Mouse (Mus musculus): ENCODE results near the gene Eps8l2. TPM values are rescaled to one million over a fixed set of nuclear protein-coding genes. Genes with fewer than 3 reads are reported as not detected.

Eps8l2 gene
- polyA plus RNA-seq, 1 experiment from 2014 or later = 10.3 TPM

DNA sequence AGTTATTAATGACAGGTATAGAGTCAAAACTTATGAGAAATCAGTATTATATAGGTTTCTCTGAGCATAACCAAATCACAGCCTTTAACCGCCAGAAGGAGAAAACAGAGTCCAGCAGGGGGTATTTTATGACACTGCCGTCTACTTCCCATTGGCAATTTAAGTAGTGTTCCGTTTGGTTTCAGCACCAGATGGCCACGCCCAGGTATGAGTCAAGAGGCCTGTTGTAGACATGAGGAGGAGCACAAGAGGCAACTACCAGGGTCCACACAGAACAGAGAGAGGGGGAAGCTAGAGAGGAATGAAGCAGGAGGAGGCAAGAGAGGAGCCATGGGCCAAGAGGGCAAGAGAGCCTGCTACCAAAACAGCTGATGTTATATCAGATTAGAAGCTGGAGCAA, 40.9 kb downstream of the Eps8l2 start:
- no peaks in the 10 kb centered on the region for H3K36me3 ChIP-seq
- WGBS = 23% methylated on average over 4 of the region's 4 CpGs

DNA sequence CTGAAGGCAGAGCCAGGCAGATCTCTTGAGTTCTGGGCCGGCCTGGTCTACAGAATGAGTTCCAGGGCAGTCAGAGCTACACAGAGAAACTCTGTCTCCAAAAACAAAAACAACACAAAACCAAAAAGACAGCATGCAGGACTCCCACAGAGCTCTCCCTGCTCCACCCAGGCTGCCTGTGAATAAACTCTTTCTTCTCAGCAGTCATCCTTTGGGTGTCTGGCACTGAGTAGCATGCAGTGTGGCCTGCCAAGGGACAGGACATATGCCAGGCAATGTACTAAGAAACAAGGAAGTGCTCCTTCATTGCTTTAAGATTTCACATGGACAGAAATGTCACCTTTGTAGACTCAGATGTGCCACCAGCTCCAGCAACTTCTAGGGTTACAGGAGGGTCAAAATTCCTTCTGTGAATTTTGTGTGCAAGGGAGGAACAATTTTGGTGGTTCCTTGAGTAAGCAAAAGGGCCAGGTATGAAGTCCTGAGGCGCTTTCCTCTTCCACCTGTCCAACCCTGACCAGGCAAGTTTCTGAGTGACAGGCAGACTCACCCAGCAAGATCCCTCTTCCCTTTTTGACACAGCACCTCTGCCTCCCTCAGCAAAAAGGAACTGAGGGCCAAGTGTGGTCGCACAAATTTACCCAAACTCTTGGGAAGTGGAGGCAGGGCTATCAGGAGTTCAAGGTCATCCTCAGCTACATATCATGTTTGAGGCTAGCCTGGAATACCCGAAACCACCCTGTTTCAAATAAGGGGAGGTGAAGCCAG, 42.6 kb downstream of the Eps8l2 start:
- Histone ChIP-seq H3K4me1 (no peaks in the 10 kb centered on the region), H3K4me3 (no peak overlapping the region), H3K27me3 (no peaks in the 10 kb centered on the region; the same call in 1 of the 2 replicates), H3K36me3 (no peaks in the 10 kb centered on the region), H3K9me3 (no peaks in the 10 kb centered on the region), H3K4me2 (replicated peaks) (no peak overlapping the region), H3K27ac (no peak overlapping the region), H3K9ac (no peak overlapping the region)
- WGBS = 72% methylated on average over 4 of the region's 4 CpGs
- no peak for ATAC-seq (ENCODE audit: low FRiP score, low read depth)

More for the DNA sequence above, 40.9 kb downstream of the Eps8l2 start:
- H3K9ac ChIP-seq = no peak overlapping the region
- ATAC-seq (ENCODE audit: low FRiP score, low read depth) = no peak
- no peaks in the 10 kb centered on the region; the same call in 1 of the 2 replicates for H3K27me3 ChIP-seq
- no peak overlapping the region for H3K4me2 ChIP-seq (replicated peaks)
- H3K4me3 ChIP-seq = no peak overlapping the region
- no peaks in the 10 kb centered on the region for H3K4me1 ChIP-seq
- H3K27ac ChIP-seq = no peak overlapping the region
- H3K9me3 ChIP-seq = no peaks in the 10 kb centered on the region

DNA sequence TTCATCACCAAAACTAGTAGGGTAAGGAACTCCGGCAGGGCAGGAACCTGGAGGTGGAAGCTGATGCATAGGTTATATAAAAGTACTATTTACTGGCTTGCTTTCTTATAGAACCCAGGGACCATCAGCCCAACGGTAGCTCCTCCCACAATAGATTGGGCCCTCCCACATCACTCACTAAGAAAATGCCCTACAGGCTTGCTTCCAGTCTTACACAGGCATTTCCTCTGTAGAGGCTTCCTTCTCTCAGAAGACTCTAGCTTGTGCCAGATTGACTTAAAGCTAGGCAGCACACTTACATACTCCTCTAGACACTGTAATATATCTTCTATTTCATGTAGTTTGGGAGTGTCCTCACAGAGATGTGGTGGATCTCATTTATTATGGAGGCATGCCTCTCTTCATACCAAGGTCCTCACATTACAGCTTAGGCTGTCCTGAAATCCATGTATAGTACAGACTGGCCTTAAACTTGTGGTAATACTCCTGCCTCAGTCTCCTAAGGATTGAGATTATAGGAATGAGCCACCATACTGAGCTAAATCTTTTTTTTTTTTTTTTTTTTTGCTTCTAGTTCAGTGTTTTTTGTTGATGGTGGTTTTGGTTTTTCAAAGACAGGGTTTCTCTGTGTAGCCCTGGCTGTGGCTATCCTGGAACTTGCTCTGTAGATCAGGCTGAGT, 49.3 kb downstream of the Eps8l2 start:
- H3K9ac ChIP-seq = no peak overlapping the region
- H3K27ac ChIP-seq = no peak overlapping the region
- 48% methylated on average over 2 of the region's 2 CpGs for WGBS
- H3K4me1 ChIP-seq = peaks cover 9% of the 10 kb centered on the region
- no peak for ATAC-seq (ENCODE audit: low FRiP score, low read depth)
- no peaks in the 10 kb centered on the region for H3K9me3 ChIP-seq
- no peak overlapping the region for H3K4me2 ChIP-seq (replicated peaks)
- no peaks in the 10 kb centered on the region for H3K36me3 ChIP-seq
- no peak overlapping the region for H3K4me3 ChIP-seq
- H3K27me3 ChIP-seq = peaks cover 2% of the 10 kb centered on the region; the same call in 1 of the 2 replicates

DNA sequence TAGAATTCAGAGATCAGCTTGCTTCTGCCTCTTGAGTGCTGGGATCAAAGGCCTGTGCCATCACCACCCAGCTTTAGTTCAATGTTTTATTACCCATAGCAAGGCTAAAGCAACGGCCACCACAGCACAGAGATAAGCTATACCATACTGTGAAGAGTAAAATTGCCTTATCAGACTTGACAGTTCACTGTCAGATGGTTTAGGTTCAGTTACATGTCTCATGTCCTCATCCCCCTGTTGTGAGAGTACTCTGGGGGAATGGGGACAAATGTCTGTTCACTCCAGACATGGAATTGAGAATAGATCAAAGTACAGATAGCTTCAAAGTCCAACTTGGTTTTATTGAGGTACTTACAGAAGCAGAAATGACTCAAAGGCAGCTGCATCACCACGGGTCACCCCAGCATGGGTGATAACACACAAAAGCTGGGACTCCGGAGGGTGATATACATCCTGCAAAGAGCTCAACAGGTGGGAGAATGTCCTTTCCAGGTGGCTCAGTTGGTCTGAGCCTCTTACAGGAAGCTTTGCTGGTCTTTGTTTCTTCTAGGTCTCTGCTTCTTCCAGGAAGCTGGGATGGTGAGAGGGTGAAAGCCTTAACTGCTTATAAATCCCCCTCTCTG, 49.9 kb downstream of the Eps8l2 start:
- Histone ChIP-seq H3K9me3 (no peaks in the 10 kb centered on the region), H3K27me3 (peaks cover 2% of the 10 kb centered on the region; the same call in 1 of the 2 replicates), H3K9ac (no peak overlapping the region), H3K4me2 (replicated peaks) (no peak overlapping the region), H3K4me1 (peaks cover 12% of the 10 kb centered on the region), H3K4me3 (no peak overlapping the region), H3K36me3 (no peaks in the 10 kb centered on the region), H3K27ac (no peak overlapping the region)
- no peak for ATAC-seq (ENCODE audit: low FRiP score, low read depth)
- WGBS = 45% methylated on average over 3 of the region's 3 CpGs

DNA sequence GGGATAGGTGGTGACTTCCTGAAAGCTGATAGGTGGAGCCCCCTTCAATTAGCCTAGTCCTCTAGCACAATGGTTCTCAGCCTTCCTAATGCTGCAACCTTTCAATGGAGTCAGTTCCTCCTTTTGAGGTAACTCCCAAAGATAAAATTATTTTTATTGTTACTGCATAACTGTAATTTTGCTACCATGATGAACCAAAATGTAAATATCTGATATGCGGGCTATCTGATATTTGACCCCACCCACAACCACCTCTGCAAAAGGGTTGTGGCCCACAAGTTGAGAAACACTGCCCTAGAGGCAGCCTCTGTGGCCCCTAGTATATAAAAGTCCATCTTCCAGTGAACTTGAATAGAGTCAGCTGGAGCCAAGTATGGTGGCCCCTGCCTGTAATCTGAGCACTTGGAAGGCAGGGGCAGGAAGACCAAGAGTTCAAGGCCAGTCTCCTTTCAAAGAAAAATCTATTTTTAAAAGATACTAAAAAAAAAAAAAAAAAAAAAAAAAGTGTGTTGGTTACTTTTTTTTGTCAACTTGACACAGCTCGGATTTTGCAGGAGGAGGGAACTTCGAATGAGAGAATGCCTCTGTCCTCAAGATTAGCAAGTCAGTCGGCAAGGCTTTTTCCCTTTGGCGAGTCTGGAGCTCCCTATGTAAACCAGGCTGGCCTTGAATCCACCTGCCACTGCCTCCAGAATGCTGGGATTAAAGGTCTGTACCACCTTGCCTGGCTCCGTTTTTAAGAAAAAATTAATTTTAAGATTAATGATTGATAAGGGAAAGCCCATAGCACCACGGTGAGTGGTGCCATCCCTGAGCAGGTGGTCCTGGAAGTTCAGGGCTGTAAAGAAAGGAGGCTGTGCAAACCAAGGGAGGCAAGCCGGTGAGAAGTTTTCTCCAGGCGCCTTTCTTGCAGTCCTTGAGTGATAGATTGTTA, 51.9 kb downstream of the Eps8l2 start:
- peak overlapping the region; percentile 80; the same call in 1 of the 2 replicates for H3K4me2 ChIP-seq (replicated peaks)

DNA sequence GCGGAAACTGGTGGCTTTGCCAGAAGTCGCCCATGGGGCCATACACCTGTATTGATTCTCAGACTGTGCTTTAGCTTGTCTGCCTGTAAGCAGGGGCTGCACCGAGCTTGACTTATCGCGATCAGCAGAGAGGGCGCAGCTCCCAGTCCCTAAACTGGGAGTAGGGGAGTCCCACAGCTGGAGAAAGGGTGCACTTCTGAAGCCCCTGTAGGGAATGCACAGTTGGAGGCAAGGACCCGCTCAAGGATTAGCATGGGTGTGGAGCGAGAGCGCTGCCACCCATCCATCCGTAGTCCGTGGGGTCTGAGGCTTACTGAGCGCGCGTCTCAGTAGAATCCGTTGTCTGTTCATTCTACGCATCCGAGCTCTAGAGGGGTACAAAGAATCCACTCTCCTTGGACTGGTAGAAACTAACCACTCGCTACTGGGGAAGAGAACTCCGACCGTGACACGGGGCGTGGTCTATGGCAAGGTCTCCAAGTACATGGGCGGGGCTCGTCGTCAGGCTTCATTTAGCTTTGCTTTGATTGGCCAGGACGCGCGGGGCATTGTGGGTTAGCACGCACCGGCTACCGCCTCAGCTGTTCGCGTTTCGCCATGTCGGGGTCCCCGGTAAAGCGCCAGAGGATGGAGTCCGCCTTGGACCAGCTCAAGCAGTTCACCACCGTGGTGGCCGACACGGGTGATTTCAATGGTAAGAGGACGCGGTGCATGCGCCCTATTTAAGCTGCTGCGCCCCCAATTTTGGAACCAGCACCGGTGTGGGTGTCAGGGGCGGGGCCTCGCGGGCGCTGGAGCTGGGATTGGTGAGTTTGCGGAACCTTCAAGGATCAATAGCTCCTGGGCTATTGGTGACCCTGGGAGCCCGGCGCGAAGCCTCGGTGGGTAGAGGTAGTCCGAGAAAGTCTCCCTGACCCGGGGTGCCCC, 53.2 kb downstream of the Eps8l2 start, which contains the start of gene Taldo1:
Gene Taldo1, plus strand, starts transcription at position 575 of the 927 bp plus-strand sequence.
- H3K9ac ChIP-seq = peak within 1 kb of the TSS; percentile 75
- peaks cover 16% of the 10 kb centered on the region for H3K36me3 ChIP-seq
- 0 out of 2 replicates have a peak, but pooled peaks cover 2% of the 10 kb centered on the region for H3K27me3 ChIP-seq
- peak within 1 kb of the TSS; percentile 23; the same call in 1 of the 2 replicates for H3K27ac ChIP-seq
- H3K9me3 ChIP-seq = no peaks in the 10 kb centered on the region
- under 1% methylated on average over 57 of the region's 57 CpGs for WGBS
- H3K4me3 ChIP-seq = peak within 1 kb of the TSS; percentile 59
- peak; percentile 95 for ATAC-seq (ENCODE audit: low FRiP score, low read depth)
- peaks cover 12% of the 10 kb centered on the region for H3K4me1 ChIP-seq
- peak within 1 kb of the TSS; percentile 80 for H3K4me2 ChIP-seq (replicated peaks)

More for the DNA sequence above, 51.9 kb downstream of the Eps8l2 start:
- no peak overlapping the region for H3K27ac ChIP-seq
- 0 out of 2 replicates have a peak, but pooled peaks cover 2% of the 10 kb centered on the region for H3K27me3 ChIP-seq
- ATAC-seq (ENCODE audit: low FRiP score, low read depth) = no peak
- H3K9me3 ChIP-seq = no peaks in the 10 kb centered on the region
- no peak overlapping the region for H3K9ac ChIP-seq
- WGBS = 52% methylated on average over 9 of the region's 9 CpGs
- peaks cover 3% of the 10 kb centered on the region; the same call in 1 of the 2 replicates for H3K36me3 ChIP-seq
- no peak overlapping the region for H3K4me3 ChIP-seq
- peaks cover 12% of the 10 kb centered on the region for H3K4me1 ChIP-seq

DNA sequence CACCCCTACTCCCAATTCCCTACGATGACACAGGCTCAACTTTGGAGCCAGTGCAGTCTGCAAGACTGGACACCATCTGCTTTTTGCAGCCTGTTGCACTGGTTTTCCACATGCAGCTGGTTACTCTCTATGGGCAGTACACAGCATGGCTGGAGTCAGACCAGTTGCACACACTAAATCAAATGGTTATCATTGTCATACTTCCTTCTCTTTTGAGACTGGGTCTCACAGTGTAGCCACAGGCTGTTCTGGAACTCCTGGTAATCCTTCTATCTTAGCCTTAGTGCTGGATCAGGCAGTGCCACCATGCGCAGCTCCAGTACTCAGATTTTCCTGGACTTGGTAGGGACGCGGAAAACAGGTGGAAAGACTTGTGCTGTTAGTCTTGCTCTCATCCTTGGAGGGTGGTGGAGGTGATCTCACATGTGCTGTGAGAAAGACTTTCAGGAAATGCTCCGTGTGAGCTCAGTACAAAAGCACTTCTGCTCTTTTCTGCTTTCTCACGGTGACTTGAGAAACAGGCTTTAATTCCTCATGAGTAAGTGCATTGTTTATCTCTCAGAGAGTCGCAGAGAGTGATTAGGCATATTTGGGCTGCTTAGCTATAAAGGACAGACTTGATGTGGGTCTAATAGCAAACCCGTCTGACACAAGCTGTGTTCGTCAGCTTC, 54.0 kb downstream of the Eps8l2 start:
- Histone ChIP-seq H3K27me3 (0 out of 2 replicates have a peak, but pooled peaks cover 2% of the 10 kb centered on the region), H3K9ac (peak overlapping the region; percentile 75), H3K4me1 (peaks cover 12% of the 10 kb centered on the region), H3K27ac (peak overlapping the region; percentile 4; the same call in 1 of the 2 replicates), H3K4me2 (replicated peaks) (peak overlapping the region; percentile 80), H3K4me3 (peak overlapping the region; percentile 59), H3K9me3 (no peaks in the 10 kb centered on the region), H3K36me3 (peaks cover 21% of the 10 kb centered on the region)
- no peak for ATAC-seq (ENCODE audit: low FRiP score, low read depth)
- 38% methylated on average over 9 of the region's 9 CpGs for WGBS

DNA sequence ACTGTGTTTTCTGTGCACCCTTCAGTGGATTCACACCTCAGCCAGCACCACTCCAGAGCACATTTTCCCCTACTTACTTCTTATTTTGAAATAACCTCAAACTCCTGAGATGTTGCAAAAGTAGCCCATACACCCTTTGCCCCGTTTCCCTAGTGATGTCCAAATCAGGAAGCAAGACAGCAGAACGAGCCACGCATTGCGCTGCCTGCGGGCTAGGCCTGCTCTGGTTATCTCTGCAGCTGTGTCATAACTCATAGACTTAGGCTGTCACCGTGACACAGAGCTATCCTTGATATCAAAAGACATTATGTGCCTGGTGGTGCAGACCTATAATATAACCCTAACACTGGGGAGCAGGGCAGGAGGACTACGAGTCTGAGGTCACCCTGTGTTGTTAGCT, 55.5 kb downstream of the Eps8l2 start:
- H3K4me3 ChIP-seq = no peak overlapping the region
- no peaks in the 10 kb centered on the region for H3K9me3 ChIP-seq
- peaks cover 12% of the 10 kb centered on the region for H3K4me1 ChIP-seq
- no peak for ATAC-seq (ENCODE audit: low FRiP score, low read depth)
- no peak overlapping the region for H3K4me2 ChIP-seq (replicated peaks)
- WGBS = 90% methylated on average over 7 of the region's 7 CpGs
- no peak overlapping the region for H3K27ac ChIP-seq
- H3K9ac ChIP-seq = no peak overlapping the region
- peaks cover 36% of the 10 kb centered on the region for H3K36me3 ChIP-seq
- 0 out of 2 replicates have a peak, but pooled peaks cover 2% of the 10 kb centered on the region for H3K27me3 ChIP-seq

DNA sequence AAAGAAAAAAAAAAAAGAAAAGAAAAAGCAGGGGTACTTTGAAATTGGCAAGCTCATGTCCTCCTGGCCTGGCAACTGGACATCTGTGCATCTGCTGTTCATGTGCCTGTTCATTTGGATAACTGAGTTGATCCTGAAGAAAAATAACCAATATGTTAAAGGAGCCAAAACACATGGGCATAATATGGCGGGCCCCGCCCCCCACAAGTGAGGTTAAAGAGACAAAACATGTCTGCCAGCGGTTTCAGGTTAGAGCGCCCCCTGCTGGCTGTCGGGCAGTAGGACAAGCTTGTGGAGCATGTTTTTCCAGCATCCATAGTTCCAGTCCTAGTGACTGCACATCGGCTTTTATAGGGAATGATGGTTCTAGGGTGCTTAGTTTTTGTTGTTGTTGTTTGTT, 56.1 kb downstream of the Eps8l2 start:
- ATAC-seq (ENCODE audit: low FRiP score, low read depth) = no peak
- Histone ChIP-seq H3K4me3 (no peak overlapping the region), H3K27ac (no peak overlapping the region), H3K9me3 (no peaks in the 10 kb centered on the region), H3K9ac (no peak overlapping the region), H3K27me3 (0 out of 2 replicates have a peak, but pooled peaks cover 2% of the 10 kb centered on the region), H3K4me2 (replicated peaks) (no peak overlapping the region), H3K36me3 (peaks cover 41% of the 10 kb centered on the region), H3K4me1 (peaks cover 12% of the 10 kb centered on the region)
- 21% methylated on average over 6 of the region's 6 CpGs for WGBS

DNA sequence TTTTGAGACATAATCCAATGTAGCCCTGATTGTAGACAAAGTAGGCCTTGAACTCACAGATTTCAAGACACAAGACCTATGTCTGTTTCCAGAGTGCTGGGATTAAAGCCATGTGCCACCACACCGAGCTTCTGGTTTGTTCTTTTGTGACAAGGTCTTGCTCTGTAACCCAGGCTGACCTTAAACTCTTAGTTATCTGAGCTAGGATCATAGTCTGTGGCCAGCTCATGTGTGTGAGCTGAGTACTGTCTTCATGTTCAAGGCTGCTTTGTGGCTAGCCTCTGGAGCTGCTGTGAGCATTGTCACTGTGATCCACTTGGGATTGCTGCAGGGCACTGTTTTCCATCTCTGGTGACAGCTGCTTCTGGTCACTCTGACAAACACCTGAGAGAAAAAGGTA, 56.7 kb downstream of the Eps8l2 start:
- no peak overlapping the region for H3K4me2 ChIP-seq (replicated peaks)
- no peak overlapping the region for H3K4me3 ChIP-seq
- H3K27ac ChIP-seq = no peak overlapping the region
- H3K9me3 ChIP-seq = no peaks in the 10 kb centered on the region
- 72% methylated on average over 1 of the region's 1 CpGs for WGBS
- H3K36me3 ChIP-seq = peaks cover 47% of the 10 kb centered on the region
- ATAC-seq (ENCODE audit: low FRiP score, low read depth) = no peak
- H3K9ac ChIP-seq = no peak overlapping the region
- H3K4me1 ChIP-seq = peaks cover 12% of the 10 kb centered on the region
- H3K27me3 ChIP-seq = no peaks in the 10 kb centered on the region

Data from limb, embryonic 13.5 days (tissue).